Mouse (Mus musculus) hindbrain, embryonic 16.5 days (tissue): ENCODE data around the gene Gm813. TPM values are rescaled to one million over a fixed set of nuclear protein-coding genes. Genes with fewer than 3 reads are reported as not detected.

Experiments
- ATAC-seq: fragments of 200-750 bp; cut with Nextera tagmentation; 2 replicates; pipeline ENCODE4 v1.8.0; 2017; ENCODE audit warnings: moderate TSS enrichment, moderate library complexity
- H3K27ac ChIP-seq: fragments of 300-500 bp; sonication (generic); 2 replicates; pipeline ENCODE4 v1.5.1; 2014; ENCODE audit warnings: low read depth, mild to moderate bottlenecking, control low read depth, low read length, moderate library complexity
- H3K27me3 ChIP-seq: fragments of 300-500 bp; sonication (generic); replicated peaks from 2 replicates; pipeline ENCODE4 v1.6.1; 2014; ENCODE audit warnings: low read length; ENCODE audit not compliant: control insufficient read depth, insufficient read depth
- H3K36me3 ChIP-seq: fragments of 300-500 bp; sonication (generic); 2 replicates; pipeline ENCODE4 v1.6.1; 2014; ENCODE audit warnings: mild to moderate bottlenecking, low read length, moderate library complexity, mixed read lengths; ENCODE audit not compliant: control insufficient read depth, insufficient read depth
- H3K4me1 ChIP-seq: fragments of 300-500 bp; sonication (generic); 2 replicates; pipeline ENCODE4 v1.6.1; 2014; ENCODE audit warnings: low read depth, low read length; ENCODE audit not compliant: control insufficient read depth, insufficient read depth
- H3K4me2 ChIP-seq: fragments of 300-500 bp; sonication (generic); 2 replicates; pipeline ENCODE4 v1.6.1; 2014; ENCODE audit warnings: mild to moderate bottlenecking, low read length, control low read depth, moderate library complexity
- H3K4me3 ChIP-seq: fragments of 300-500 bp; sonication (generic); 2 replicates; pipeline ENCODE4 v1.5.1; 2014; ENCODE audit warnings: mild to moderate bottlenecking, low read length, control low read depth, moderate library complexity
- H3K9ac ChIP-seq: fragments of 300-500 bp; sonication (generic); 2 replicates; pipeline ENCODE4 v1.6.1; 2014; ENCODE audit warnings: low read depth, mild to moderate bottlenecking, control low read depth, low read length, moderate library complexity
- H3K9me3 ChIP-seq: fragments of 300-500 bp; sonication (generic); 2 replicates; pipeline ENCODE4 v1.6.1; 2014; ENCODE audit warnings: mild to moderate bottlenecking, low read length, moderate library complexity; ENCODE audit not compliant: control insufficient read depth
- WGBS: fragments of 180-500 bp; shearing (Covaris S2); extraction: QIAGEN DNeasy Blood & Tissue Kit; methylation state at CpG from one replicate; pipeline ENCODE4 v1.1.7; 2014; 5-methylcytosine and 5-hydroxymethylcytosine counted together
- polyA plus RNA-seq: library from polyadenylated mRNA; unstranded; fragments of >200 nt; fragmentation: Nextera tagmentation; extraction: Ambion mirVana; gene quantifications from 2 replicates; pipeline ENCODE4 v1.2.1, GENCODE M21; 2015

Gene Gm813
- polyA plus RNA-seq, 1 experiment from 2014 or later: not detected

GRCm38 (mm10) chr16:58573949-58574722 lies 42.6 kb downstream of the Gm813 start:
- H3K9me3 ChIP-seq: no peaks in the 10 kb centered on the region
- ATAC-seq: no peak
- WGBS: 94% methylated on average over 6 of the region's 6 CpGs
- H3K36me3 ChIP-seq: no peaks in the 10 kb centered on the region
- H3K4me1 ChIP-seq: no peaks in the 10 kb centered on the region
- H3K9ac ChIP-seq: no peak overlapping the region
- H3K4me2 ChIP-seq: no peak overlapping the region
- no peak overlapping the region for H3K27ac ChIP-seq
- H3K4me3 ChIP-seq: no peak overlapping the region
- no peaks in the 10 kb centered on the region for H3K27me3 ChIP-seq

DNA sequence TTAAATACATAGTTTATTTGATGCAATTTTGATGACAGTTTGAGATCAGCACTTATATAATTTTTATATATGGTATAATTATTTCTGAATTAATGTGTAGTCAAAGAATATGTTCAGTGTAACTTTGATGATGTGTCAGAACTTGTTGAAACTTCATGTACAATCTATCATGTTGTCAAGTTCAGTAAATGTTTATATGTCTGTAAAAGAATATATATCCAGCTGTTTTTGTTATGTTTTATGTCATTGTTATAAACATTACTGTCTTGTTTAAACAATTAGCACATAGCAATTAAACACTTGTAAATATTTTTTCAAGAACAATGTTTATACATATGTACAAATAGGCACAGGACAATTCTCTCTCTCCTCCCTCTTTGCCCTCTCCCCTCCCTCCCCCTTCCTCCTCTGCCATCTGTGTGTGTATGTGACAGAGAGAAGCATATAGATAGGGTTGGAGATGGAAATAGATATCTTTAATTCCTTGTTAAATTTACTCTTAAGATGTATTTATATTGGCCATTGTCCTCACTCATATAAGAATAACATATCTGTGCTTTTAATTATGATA lies 46.0 kb downstream of the Gm813 start:
- no peak overlapping the region for H3K9ac ChIP-seq
- no peaks in the 10 kb centered on the region for H3K27me3 ChIP-seq
- H3K4me2 ChIP-seq: no peak overlapping the region
- no peaks in the 10 kb centered on the region for H3K36me3 ChIP-seq
- no peaks in the 10 kb centered on the region for H3K9me3 ChIP-seq
- no peak for ATAC-seq
- no peaks in the 10 kb centered on the region for H3K4me1 ChIP-seq
- no peak overlapping the region for H3K4me3 ChIP-seq
- no peak overlapping the region for H3K27ac ChIP-seq

Other genes starting within 250 kb of the Gm813 start
- gene Dcbld2, start 208.5 kb downstream of the Gm813 start, polyA plus RNA-seq: 4.9 and 5.4 TPM in 2 replicates
- gene St3gal6, start 92.7 kb downstream of the Gm813 start, polyA plus RNA-seq: 17.7 TPM in 2 replicates
- not detected in 2 replicates for gene E330017A01Rik, start 21.8 kb upstream of the Gm813 start, polyA plus RNA-seq
- 14.5 and 16.3 TPM in 2 replicates for gene Cpox, start 53.3 kb upstream of the Gm813 start, polyA plus RNA-seq
- 0.12 TPM in 1 of 2 replicates, not detected in the other for gene Gpr15, start 102.1 kb upstream of the Gm813 start, polyA plus RNA-seq
- 157 and 169 TPM in 2 replicates for gene Cldnd1, start 110.9 kb upstream of the Gm813 start, polyA plus RNA-seq
- not detected in 2 replicates for gene Olfr172, start 146.2 kb upstream of the Gm813 start, polyA plus RNA-seq
- not detected in 2 replicates for gene Olfr173, start 183.3 kb upstream of the Gm813 start, polyA plus RNA-seq
- gene Olfr175-ps1, start 209.8 kb upstream of the Gm813 start, polyA plus RNA-seq: not detected in 2 replicates